Comparison of ENCODE assay signal across 8 mouse cellular contexts in the genomic region with DNA sequence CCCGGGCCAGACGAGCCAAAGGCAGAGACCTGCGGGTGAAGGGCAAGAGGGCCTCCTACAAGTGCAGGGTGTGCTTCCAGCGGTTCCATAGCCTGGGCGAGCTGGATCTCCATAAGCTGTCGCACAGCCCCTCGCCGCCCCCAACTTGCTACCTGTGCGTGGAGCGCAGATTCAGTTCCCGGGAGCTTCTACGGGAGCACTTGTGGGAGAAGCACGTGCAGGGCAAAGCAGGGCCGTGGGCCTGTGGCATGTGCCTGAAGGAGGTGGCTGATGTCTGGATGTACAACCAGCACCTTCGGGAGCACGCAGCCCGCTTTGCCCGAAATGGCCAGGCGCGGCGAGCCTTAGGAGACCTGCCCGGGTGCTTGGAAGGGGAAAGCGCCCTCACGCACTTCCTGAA. TPM values are rescaled to one million over a fixed set of nuclear protein-coding genes. Genes with fewer than 3 reads are reported as not detected.
DNase-seq lines count a peak whose midpoint lies in the region; ATAC-seq and TF ChIP-seq lines count a peak whose summit lies in the region.

No protein-coding gene starts in this region.

- H3K9ac ChIP-seq in heart, embryonic 11.5 days (ENCODE audit: low read depth, low read length), result peak overlapping the region; percentile 70
- peak overlapping the region; percentile 69 for H3K9ac ChIP-seq in liver, embryonic 12.5 days

- no peaks in the 10 kb centered on the region for H3K9me3 ChIP-seq in heart, embryonic 11.5 days (replicated peaks; ENCODE audit: control insufficient read depth, low read length)
- no peaks in the 10 kb centered on the region for H3K9me3 ChIP-seq in liver, embryonic 12.5 days (replicated peaks)

- TF ChIP-seq CTCF in testis, adult 2 months (IDR thresholded peaks at IDR 0.05; ENCODE audit: control insufficient read depth, insufficient read depth, insufficient replicate concordance, low read depth, low read length), result no peak; the same call in 1 of the 2 replicates

- H3K27me3 ChIP-seq in heart, embryonic 11.5 days (ENCODE audit: control insufficient read depth, insufficient read depth, low read length), result peaks cover 22% of the 10 kb centered on the region; the same call in 1 of the 2 replicates
- no peaks in the 10 kb centered on the region for H3K27me3 ChIP-seq in testis, adult 2 months (ENCODE audit: control insufficient read depth, insufficient read depth, low read length)
- H3K27me3 ChIP-seq in liver, embryonic 12.5 days (replicated peaks), result peaks cover 78% of the 10 kb centered on the region

- peaks cover 14% of the 10 kb centered on the region for H3K4me1 ChIP-seq in heart, embryonic 11.5 days (ENCODE audit: control insufficient read depth, insufficient read depth, low read length)
- H3K4me1 ChIP-seq in testis, adult 2 months (ENCODE audit: control insufficient read depth, insufficient read depth, low read length), result peaks cover 14% of the 10 kb centered on the region
- H3K4me1 ChIP-seq in liver, embryonic 12.5 days, result peaks cover 44% of the 10 kb centered on the region

- no peak for ATAC-seq in heart, embryonic 11.5 days (replicated peaks; ENCODE audit: insufficient number of reproducible peaks, low FRiP score, low TSS enrichment)
- no peak for ATAC-seq in liver, embryonic 12.5 days

- H3K27ac ChIP-seq in heart, embryonic 11.5 days (ENCODE audit: low read depth, low read length), result no peak overlapping the region
- H3K27ac ChIP-seq in testis, adult 2 months (ENCODE audit: control insufficient read depth, insufficient read depth, low read depth, low read length), result no peak overlapping the region
- H3K27ac ChIP-seq in liver, embryonic 12.5 days, result no peak overlapping the region

- no peak for DNase-seq in heart, adult 18-20 months
- no peak for DNase-seq in testis, postnatal 14 days (ENCODE audit: low spot score)
- no peak for DNase-seq in layer of hippocampus, adult 18-20 months (ENCODE audit: low spot score in 2 of 2)
- no peak for DNase-seq in testis, postnatal 10 days (ENCODE audit: low spot score)
- DNase-seq in adipocyte (ENCODE audit: low spot score), result no peak

- peak overlapping the region; percentile 49 for H3K4me3 ChIP-seq in heart, embryonic 11.5 days (ENCODE audit: low read depth, low read length)
- peak overlapping the region; percentile 79 for H3K4me3 ChIP-seq in testis, adult 2 months (ENCODE audit: control insufficient read depth, low read depth, low read length)
- H3K4me3 ChIP-seq in liver, embryonic 12.5 days, result peak overlapping the region; percentile 56

- 46% methylated on average over 24 of the region's 24 CpGs for WGBS in heart, embryonic 11.5 days (ENCODE audit: insufficient replicate concordance)
- 46% methylated on average over 24 of the region's 24 CpGs for WGBS in liver, embryonic 12.5 days (ENCODE audit: insufficient replicate concordance)

- H3K4me2 ChIP-seq in heart, embryonic 11.5 days, result peak overlapping the region; percentile 82
- H3K4me2 ChIP-seq in liver, embryonic 12.5 days, result peak overlapping the region; percentile 81

- no peak for TF ChIP-seq POLR2A in testis, adult 2 months (IDR thresholded peaks at IDR 0.05; ENCODE audit: control insufficient read depth, low read depth, low read length)

- no peaks in the 10 kb centered on the region for H3K36me3 ChIP-seq in heart, embryonic 11.5 days (ENCODE audit: control insufficient read depth, insufficient read depth, low read length)
- H3K36me3 ChIP-seq in testis, adult 2 months (ENCODE audit: control insufficient read depth, insufficient read depth, low read length), result no peaks in the 10 kb centered on the region
- H3K36me3 ChIP-seq in liver, embryonic 12.5 days, result no peaks in the 10 kb centered on the region

RNA-seq across cellular contexts. Expression of a gene that starts 13.1 kb away (rescaled TPM):
- polyA plus RNA-seq in heart, embryonic 11.5 days (2014; fragmentation: Nextera tagmentation; extraction: Ambion mirVana), result 6.9 and 7.9 TPM in 2 replicates
- total RNA-seq in heart, adult 18-20 months (2021), result 10 to 100 TPM; 18.4 to 23.0 TPM
- polyA plus RNA-seq in testis, adult 2 months (2012; rRNA removed), result 35.2 and 35.7 TPM in 2 replicates
- 27.6 and 28.4 TPM in 2 replicates for polyA plus RNA-seq in liver, embryonic 12.5 days (2016; fragmentation: Nextera tagmentation; extraction: Ambion mirVana)
- total RNA-seq in layer of hippocampus, adult 18-20 months (2021), result 10 to 100 TPM; 43.7 to 52.2 TPM
